Comparison of ENCODE assay signal across 8 mouse cellular contexts in the genomic region with DNA sequence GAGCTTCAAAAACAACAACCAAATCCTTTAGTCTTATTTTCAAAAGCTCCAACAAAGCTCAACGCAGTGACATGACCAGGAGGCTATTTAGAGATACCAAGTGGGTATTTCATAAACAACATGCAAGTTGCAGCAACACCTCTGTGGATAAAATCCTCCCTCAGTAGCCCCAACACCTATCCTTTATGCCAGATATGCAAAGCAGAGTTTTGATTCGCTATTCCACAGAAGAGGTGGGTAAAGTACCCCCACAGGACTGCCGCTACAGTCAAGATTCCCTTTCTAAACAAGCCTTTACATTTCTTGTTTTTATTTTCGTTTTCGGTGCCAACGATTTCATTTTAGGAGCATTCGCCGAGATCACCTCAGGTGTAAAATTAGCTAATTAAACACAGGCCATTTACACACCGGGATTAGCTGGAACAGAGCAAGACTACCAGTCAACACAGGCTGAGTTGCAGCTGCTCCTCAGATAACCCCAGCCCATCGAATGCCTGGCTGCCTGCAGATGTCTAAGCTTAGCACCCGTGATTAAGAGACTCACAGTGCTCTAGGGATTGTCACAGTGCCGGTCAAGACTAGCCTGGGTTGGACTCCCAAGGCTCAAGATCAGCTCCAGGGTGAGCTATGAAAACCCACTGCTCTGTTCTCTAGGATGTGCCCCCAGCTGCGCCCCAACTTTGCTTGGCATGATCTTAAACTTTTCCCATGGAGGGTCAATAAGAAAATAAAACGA. TPM values are rescaled to one million over a fixed set of nuclear protein-coding genes. Genes with fewer than 3 reads are reported as not detected.
DNase-seq lines count a peak whose midpoint lies in the region; ATAC-seq and TF ChIP-seq lines count a peak whose summit lies in the region.

No protein-coding gene starts in this region.

- 8% methylated on average over 14 of the region's 14 CpGs for WGBS in forebrain, embryonic 16.5 days
- WGBS in liver, embryonic 14.5 days (ENCODE audit: insufficient replicate concordance): 16% methylated on average over 14 of the region's 14 CpGs

- intact Hi-C loops in gastrocnemius, adult 2 months (cut with DNase I): no loop called here
- intact Hi-C loops in gastrocnemius, postnatal 14 days (cut with DNase I; ENCODE audit: low total_unique reads): no loop called here

- TF ChIP-seq EP300 in liver, embryonic 14.5 days (IDR thresholded peaks at IDR 0.05; ENCODE audit: low read depth): no peak

- peak; percentile 49 for ATAC-seq in forebrain, embryonic 16.5 days
- no peak for ATAC-seq in liver, embryonic 14.5 days (ENCODE audit: insufficient read depth)

- peak overlapping the region; percentile 64 for H3K4me3 ChIP-seq in gastrocnemius, adult 2 months
- peak overlapping the region; percentile 71 to 73 for H3K4me3 ChIP-seq in ES-E14 (ENCODE audit: insufficient read depth in 1 of 2, low read depth in 1 of 2, low read length in 2 of 2, poor library complexity in 1 of 2, severe bottlenecking in 1 of 2)
- H3K4me3 ChIP-seq in forebrain, embryonic 16.5 days (replicated peaks; ENCODE audit: low read length): peak overlapping the region; percentile 80
- H3K4me3 ChIP-seq in liver, embryonic 14.5 days (ENCODE audit: insufficient read depth in 1 of 2, low read depth in 2 of 2, low read length in 2 of 2): 0 out of 4 replicates have a peak overlapping the region, but pooled peaks of 1 of the 2 experiments have one; percentile 14

- no peak for TF ChIP-seq CTCF in gastrocnemius, adult 2 months (IDR thresholded peaks at IDR 0.05)
- no peak for TF ChIP-seq CTCF in liver, embryonic 14.5 days (IDR thresholded peaks at IDR 0.05; ENCODE audit: low read depth)

- in situ Hi-C loops in ES-E14 (cut with MboI; ENCODE audit: low sequenced_read_pairs in 2 of 2, unreplicated experiment in 2 of 2): no loop called here

- no peak overlapping the region for H3K27ac ChIP-seq in gastrocnemius, adult 2 months
- H3K27ac ChIP-seq in ES-E14 (ENCODE audit: insufficient read depth, low read depth, low read length, poor library complexity, severe bottlenecking): no peak overlapping the region
- no peak overlapping the region for H3K27ac ChIP-seq in forebrain, embryonic 16.5 days (ENCODE audit: low read length)
- H3K27ac ChIP-seq in liver, embryonic 14.5 days: no peak overlapping the region

- no peaks in the 10 kb centered on the region for H3K4me1 ChIP-seq in ES-E14 (ENCODE audit: control insufficient read depth in 2 of 2, insufficient read depth in 2 of 2, low read length in 2 of 2, poor library complexity in 1 of 2)
- peaks cover 4% of the 10 kb centered on the region; the same call in 1 of the 2 replicates for H3K4me1 ChIP-seq in forebrain, embryonic 16.5 days (replicated peaks; ENCODE audit: control insufficient read depth, insufficient read depth, low read length)
- H3K4me1 ChIP-seq in liver, embryonic 14.5 days (replicated peaks; ENCODE audit: control insufficient read depth in 2 of 2, insufficient read depth in 2 of 2, low read length in 1 of 2): no peaks in the 10 kb centered on the region

- 0 out of 2 replicates have a peak, but pooled peaks cover 2% of the 10 kb centered on the region for H3K27me3 ChIP-seq in forebrain, embryonic 16.5 days (replicated peaks; ENCODE audit: control insufficient read depth, insufficient read depth, low read length)
- H3K27me3 ChIP-seq in liver, embryonic 14.5 days (ENCODE audit: control insufficient read depth, insufficient read depth, low read length): peaks cover 13% of the 10 kb centered on the region

- no peak for DNase-seq in gastrocnemius, adult 2 months
- DNase-seq in gastrocnemius, postnatal 14 days: no peak
- no peak for DNase-seq in ES-E14 (ENCODE audit: low read depth, low spot score)
- no peak for DNase-seq in liver, embryonic 14.5 days (ENCODE audit: low read depth in 3 of 3, low spot score in 3 of 3)
- DNase-seq in urinary bladder, postnatal 10 days (ENCODE audit: low spot score): no peak
- no peak for DNase-seq in ovary, adult 18-20 months (ENCODE audit: low spot score)
- no peak for DNase-seq in layer of hippocampus, adult 9-11 months

- peak overlapping the region; percentile 95 for H3K4me2 ChIP-seq in forebrain, embryonic 16.5 days (ENCODE audit: low read length)
- H3K4me2 ChIP-seq in liver, embryonic 14.5 days (ENCODE audit: low read depth): peak overlapping the region; percentile 48

- H3K36me3 ChIP-seq in ES-E14 (ENCODE audit: control insufficient read depth, insufficient read depth, low read length, poor library complexity, severe bottlenecking): no peaks in the 10 kb centered on the region
- no peaks in the 10 kb centered on the region for H3K36me3 ChIP-seq in forebrain, embryonic 16.5 days (ENCODE audit: control insufficient read depth, insufficient read depth)
- no peaks in the 10 kb centered on the region for H3K36me3 ChIP-seq in liver, embryonic 14.5 days (replicated peaks; ENCODE audit: control insufficient read depth, insufficient read depth, low read depth)

- no peaks in the 10 kb centered on the region for H3K9me3 ChIP-seq in ES-E14 (ENCODE audit: control insufficient read depth, insufficient read depth, low read depth, low read length)
- no peaks in the 10 kb centered on the region for H3K9me3 ChIP-seq in forebrain, embryonic 16.5 days (ENCODE audit: control insufficient read depth, low read length)
- H3K9me3 ChIP-seq in liver, embryonic 14.5 days (ENCODE audit: control insufficient read depth, low read length): no peaks in the 10 kb centered on the region

- H3K9ac ChIP-seq in ES-E14 (ENCODE audit: insufficient read depth, low read depth, low read length, poor library complexity, severe bottlenecking): no peak overlapping the region
- peak overlapping the region; percentile 76 for H3K9ac ChIP-seq in forebrain, embryonic 16.5 days (replicated peaks; ENCODE audit: low read depth, low read length)
- H3K9ac ChIP-seq in liver, embryonic 14.5 days (replicated peaks): no peak overlapping the region

TF ChIP-seq in ES-E14, 5 proteins besides CTCF, POLR2A, EP300 and RAD21:
- TF ChIP-seq HCFC1 (IDR thresholded peaks at IDR 0.05; ENCODE audit: borderline replicate concordance, insufficient read depth, low read length): no peak
- no peak for TF ChIP-seq ZC3H11A (IDR thresholded peaks at IDR 0.05; ENCODE audit: borderline replicate concordance, low read depth, low read length)
- no peak for TF ChIP-seq ZNF384 (IDR thresholded peaks at IDR 0.05; ENCODE audit: low read depth, low read length)
- no peak for TF ChIP-seq MAFK (IDR thresholded peaks at IDR 0.05; ENCODE audit: insufficient read depth, low read depth, low read length)
- no peak for TF ChIP-seq CHD2 (IDR thresholded peaks at IDR 0.05; ENCODE audit: low read depth, low read length)

RNA-seq across cellular contexts. Expression of a gene that starts 0.9 kb away (rescaled TPM):
- total RNA-seq in gastrocnemius, adult 2 months (2021): under 1 TPM; 0.42 to 0.59 TPM
- total RNA-seq in gastrocnemius, postnatal 14 days (2021): under 1 TPM; 0.20 to 0.27 TPM
- total RNA-seq in ES-E14 (2012; rRNA removed): 0.13 and 0.32 TPM in 2 replicates
- 1.4 and 2.1 TPM in 2 replicates for polyA plus RNA-seq in forebrain, embryonic 16.5 days (2015; fragmentation: Nextera tagmentation; extraction: Ambion mirVana)
- 0.01 and 0.06 TPM in 2 replicates for polyA plus RNA-seq in liver, embryonic 14.5 days (2012; rRNA removed)
- polyA plus RNA-seq in liver, embryonic 14.5 days (2014; fragmentation: Nextera tagmentation; extraction: Ambion mirVana): 0.03 TPM in 1 of 2 replicates, not detected in the other
